Mouse (Mus musculus) bone marrow, adult 2 months (tissue): ENCODE results near the gene Frem2.

ENCODE experiments used
- CTCF ChIP-seq: fragments of 200-500 bp; IDR thresholded peaks from 2 replicates; pipeline ENCODE4 v1.5.1; 2011; ENCODE audit warnings: low read length, control low read depth; ENCODE audit not compliant: control insufficient read depth, insufficient read depth
- POLR2A ChIP-seq: fragments of 200-500 bp; IDR thresholded peaks from 2 replicates; pipeline ENCODE4 v1.6.1; 2011; ENCODE audit warnings: low read depth, mild to moderate bottlenecking, control low read depth, low read length, borderline replicate concordance; ENCODE audit not compliant: control insufficient read depth

- TF ChIP-seq POLR2A: no peak
- no peak for TF ChIP-seq CTCF
Observed at GRCm38 (mm10) chr3:53600140-53600539, 57.0 kb downstream of the Frem2 start.
